Mouse (Mus musculus): ENCODE measurements around the gene Lrrc4.

GRCm38 (mm10) chr6:28848891-28849290 lies 17.3 kb upstream of the Lrrc4 start:
- TF ChIP-seq CTCF (IDR thresholded peaks at IDR 0.05): no peak
- no peak for TF ChIP-seq EP300 (IDR thresholded peaks at IDR 0.05)
